Mouse (Mus musculus) urinary bladder, postnatal 25 days (tissue): Measurements from ENCODE around the gene Ralgps1.

ENCODE experiments used
- DNase-seq: peaks from one replicate; pipeline ENCODE4 v3.0.0; 2022; ENCODE audit warnings: low spot score

Ralgps1 gene

GRCm38 (mm10) chr2:33370777-33371647 is at the start of gene Ralgps1:
Gene Ralgps1, minus strand, starts transcription at chr2:33371486.
- peak; percentile 92 for DNase-seq

- DNase-seq, result no peak
These were observed 46.2 kb upstream of the Ralgps1 start for GRCm38 (mm10) chr2:33417454-33417853.

DNA sequence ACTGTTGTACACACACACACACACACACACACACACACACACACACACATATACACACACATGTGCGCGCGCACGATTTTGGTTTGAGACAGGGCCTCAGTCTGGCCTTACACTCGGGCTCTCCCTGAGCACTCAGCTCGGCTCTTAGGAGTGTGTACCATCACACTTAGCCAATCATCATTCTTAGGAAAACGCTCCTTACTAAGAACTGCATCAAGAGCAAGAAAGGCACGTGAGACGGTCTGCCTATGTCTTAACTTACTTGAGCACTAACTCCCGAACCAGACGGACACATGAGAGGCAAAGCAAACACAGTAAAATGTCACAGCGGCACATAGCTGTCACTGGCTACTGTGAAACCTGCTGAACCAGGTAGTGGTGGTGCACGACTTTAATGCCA is 42.7 kb upstream of the Ralgps1 start:
- DNase-seq, result no peak

- no peak for DNase-seq
These were observed 40.8 kb upstream of the Ralgps1 start for GRCm38 (mm10) chr2:33412111-33412510.

DNA sequence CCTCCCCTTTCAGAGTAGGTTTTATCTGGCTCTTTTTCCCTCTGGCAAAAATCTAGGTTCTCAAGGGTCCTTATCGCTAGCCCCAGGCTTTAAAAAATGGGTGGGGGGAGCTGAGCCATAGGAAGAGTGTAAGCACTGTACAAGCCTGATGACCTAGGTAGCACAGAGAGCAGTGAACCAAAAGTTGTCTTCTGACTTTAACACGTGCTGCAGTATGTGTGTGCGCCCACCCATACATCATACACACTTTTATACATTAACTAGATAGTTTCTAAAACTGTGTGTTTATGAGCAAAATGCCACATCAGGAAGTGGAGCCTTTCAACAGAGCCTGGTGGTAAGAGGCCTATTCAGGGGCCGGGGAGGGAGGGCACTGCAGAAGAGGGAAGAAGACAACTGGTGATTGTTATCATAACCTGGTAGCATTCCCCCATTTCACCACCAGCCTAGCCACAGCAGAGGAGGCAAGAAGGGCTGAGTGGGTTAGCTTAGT is 32.3 kb upstream of the Ralgps1 start:
- DNase-seq, result no peak

DNA sequence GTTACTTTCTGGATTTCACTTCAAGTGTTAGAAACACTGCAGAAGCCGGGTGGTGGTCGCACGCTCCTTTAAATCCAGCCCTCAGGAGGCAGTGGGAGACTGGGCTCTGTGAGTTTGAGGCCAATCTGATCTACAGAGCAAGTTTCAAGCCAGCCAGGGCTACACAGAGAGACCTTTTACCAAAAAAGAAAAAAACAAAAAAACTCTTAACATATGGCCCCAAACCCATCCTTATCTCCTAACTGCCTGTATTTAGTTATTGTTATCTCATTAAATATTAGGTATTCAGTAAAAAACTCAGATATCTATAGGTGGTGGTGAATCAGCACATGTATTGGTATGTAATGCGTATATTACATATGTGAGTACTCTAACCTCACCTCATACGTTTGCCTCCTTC is 31.4 kb upstream of the Ralgps1 start:
- no peak for DNase-seq

DNA sequence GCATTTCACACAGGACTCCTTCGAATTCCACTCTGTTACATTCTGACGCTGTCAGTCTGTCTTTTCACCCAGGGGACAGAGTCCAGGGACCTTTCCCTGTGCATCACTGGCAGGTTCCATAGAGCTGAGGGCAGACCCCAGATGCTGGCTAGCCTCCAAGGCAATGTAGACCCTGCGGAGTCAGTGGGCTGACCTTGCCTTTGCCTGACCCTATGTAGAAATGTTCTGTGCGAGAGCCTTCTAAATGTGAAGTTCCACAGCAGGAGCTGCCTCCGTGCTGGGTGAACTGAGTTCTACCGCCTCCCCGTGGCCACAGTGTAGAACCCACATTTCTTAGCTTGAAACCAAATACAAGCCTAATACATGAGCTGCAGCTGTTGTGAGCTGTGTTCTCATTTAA is 30.9 kb upstream of the Ralgps1 start:
- DNase-seq, result peak; percentile 59

DNA sequence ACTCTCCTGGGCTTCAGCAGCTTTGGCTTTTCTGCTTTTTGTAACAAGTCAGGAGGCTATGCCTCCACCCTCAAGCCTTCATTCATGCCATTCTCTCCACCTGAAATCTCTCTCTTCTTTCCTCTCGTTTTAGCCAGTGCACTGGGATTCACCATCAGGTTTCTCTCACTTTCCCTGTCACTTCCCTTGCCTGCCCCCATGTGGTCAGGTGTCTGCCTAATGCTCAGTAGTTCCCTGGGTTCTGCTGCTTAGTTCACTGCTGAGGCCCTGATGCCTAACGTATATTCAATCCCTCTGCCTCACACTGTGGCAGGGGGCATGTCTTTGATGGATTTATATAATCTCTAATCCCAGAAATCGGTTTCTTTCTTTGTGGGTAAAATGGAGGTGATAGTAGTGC is 29.9 kb upstream of the Ralgps1 start:
- DNase-seq, result peak; percentile 25

- DNase-seq, result no peak
These were observed 29.3 kb upstream of the Ralgps1 start for GRCm38 (mm10) chr2:33400541-33400940.

DNA sequence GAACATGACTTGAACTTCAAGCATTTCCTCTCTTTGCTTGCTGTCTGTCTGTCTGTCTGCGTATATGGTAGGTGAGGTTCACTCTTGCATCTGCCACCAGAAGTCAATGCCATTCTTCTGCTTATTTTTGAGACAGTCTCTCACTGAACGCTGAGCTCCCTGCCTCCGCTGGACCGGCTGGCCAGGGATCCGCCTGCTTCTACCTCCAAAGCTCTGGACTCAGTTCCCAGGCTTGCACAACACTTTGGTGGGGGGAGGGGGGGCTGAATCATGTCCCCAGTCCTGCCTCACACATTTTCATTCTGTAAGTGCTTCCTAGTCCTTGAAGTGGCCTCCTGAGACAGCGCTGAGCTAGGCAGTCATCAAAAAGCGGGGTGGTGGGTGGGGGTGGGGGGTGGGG is 27.8 kb upstream of the Ralgps1 start:
- DNase-seq, result no peak

DNA sequence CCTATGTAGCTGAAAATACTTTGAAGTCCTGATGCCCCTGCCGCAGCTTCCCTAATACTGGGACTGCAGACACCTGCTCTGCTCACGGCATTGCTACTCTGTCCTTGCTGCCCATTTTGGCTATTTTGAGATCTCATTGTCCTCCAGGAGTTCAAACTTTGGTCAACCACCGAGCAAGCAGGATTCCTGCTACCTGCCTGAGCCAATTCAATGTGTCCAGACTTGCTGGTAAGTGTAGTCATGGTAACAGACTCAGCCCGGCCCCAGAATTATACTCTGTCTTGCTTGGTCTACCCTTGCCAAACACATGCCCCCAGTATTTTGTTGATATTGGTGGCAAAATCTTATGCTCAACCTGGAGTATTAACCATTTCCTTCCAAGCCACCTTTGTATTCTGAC is 25.8 kb upstream of the Ralgps1 start:
- peak; percentile 27 for DNase-seq

- DNase-seq, result no peak
These were observed 23.8 kb upstream of the Ralgps1 start for GRCm38 (mm10) chr2:33395053-33395452.

- DNase-seq, result no peak
These were observed 22.8 kb upstream of the Ralgps1 start for GRCm38 (mm10) chr2:33393951-33394635.

GRCm38 (mm10) chr2:33393021-33393420 is 21.7 kb upstream of the Ralgps1 start:
- no peak for DNase-seq

- DNase-seq, result no peak
These were observed 542 bp upstream of the Ralgps1 start for GRCm38 (mm10) chr2:33371648-33372408.

DNA sequence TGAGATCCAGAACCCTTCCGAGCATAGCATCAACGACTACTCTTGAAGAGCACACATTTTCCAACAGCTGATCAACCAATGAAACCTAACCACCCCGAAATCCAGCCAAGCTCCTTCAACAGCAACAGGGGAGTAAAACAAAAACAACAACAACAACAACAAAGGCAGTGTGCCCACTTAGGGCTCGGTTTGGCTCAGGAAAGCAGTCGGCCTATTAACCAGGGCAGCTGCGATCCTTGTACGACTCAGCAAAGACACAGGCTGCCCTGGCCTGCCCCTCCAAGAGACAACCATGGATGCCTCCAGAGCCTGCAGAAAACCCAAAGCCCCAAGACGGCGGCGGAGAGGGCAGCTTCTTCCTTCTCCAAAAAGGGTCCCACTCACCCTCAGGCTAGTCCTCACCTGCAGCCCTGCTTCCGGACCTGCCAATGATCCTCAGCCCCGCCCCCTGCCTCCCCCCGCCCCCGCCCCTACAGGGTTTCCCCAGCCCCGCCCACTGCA is 960 bp downstream of the Ralgps1 start:
- no peak for DNase-seq

- no peak for DNase-seq
These were observed 1.8 kb downstream of the Ralgps1 start for GRCm38 (mm10) chr2:33369453-33369852.

DNA sequence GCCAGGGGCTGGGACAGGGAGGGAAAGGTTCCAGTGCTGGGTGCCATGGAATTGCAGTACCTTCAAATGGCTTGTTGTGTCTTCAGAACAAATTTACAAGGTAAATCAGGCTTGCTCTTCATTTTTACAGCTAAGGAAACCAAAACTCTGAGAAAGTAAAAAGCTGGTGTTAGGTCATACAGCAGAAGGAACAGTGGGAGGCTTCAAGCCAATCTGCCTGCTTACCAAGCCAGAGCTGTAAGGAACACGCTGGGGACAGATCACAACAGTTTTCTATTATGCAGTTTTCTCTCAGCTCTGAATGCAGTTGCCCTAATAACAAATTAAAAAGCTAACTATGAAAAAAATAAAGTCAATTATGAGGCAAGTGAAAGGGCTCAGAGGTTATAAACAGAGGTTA is 2.8 kb downstream of the Ralgps1 start:
- DNase-seq, result no peak

- DNase-seq, result no peak
These were observed 5.4 kb downstream of the Ralgps1 start for GRCm38 (mm10) chr2:33365703-33366471.

GRCm38 (mm10) chr2:33364656-33365055 is 6.6 kb downstream of the Ralgps1 start:
- no peak for DNase-seq

DNA sequence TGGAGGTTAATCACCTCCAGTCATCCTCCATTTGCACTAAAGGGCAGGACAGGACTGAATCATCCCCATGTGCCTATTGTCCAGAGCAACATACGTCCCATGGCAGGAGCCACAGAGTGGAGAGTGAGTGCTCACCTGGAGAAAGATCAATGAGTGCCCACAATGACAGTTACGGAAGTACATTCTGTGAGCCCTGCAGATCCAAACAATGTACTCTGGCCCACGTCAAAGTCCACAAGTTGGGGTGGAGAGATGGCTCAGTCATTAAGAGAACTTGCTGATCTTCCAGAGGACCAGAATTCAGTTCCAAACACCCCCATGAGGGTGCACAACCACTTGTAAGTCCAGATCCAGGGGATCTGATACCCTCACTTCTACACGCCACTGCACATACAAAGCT is 7.4 kb downstream of the Ralgps1 start:
- no peak for DNase-seq
